Mouse (Mus musculus): Measurements from ENCODE around the gene Il6ra. TPM values are rescaled to one million over a fixed set of nuclear protein-coding genes. Genes with fewer than 3 reads are reported as not detected.

Il6ra gene
- total RNA-seq, 2 experiments from 2014 or later = 2.4 to 8.7 TPM

DNA sequence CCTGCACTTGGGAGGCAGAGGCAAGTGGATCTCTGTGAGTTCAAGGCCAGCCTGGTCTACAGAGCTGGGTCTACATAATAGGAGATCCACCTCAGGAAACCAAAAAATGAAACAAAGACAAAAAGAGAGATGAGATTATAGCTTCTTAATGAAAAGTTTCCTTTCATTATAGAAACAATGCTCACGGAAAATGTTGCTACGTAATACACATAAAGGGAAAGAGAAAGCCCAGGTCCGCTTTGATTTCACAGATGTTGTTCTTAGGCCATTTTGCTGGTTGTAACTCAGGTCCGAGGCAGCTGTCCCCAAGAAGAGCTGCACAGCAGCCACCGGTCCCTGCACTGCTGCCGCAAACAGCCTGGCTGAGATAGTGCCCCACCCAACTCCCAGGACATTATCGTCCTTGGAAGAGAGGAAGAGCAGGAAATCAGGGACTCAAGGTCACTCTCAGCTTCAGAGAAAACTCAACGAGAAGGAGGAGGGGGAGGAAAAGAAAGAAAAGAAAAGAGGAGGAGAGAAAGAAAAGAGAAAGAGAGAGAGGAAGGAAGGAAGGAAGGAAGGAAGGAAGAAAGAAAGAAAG lies 50.7 kb downstream of the Il6ra start:
- intact Hi-C loops (cut with DNase I; ENCODE audit: low total_unique reads) = no loop called here
- no peak for DNase-seq

DNA sequence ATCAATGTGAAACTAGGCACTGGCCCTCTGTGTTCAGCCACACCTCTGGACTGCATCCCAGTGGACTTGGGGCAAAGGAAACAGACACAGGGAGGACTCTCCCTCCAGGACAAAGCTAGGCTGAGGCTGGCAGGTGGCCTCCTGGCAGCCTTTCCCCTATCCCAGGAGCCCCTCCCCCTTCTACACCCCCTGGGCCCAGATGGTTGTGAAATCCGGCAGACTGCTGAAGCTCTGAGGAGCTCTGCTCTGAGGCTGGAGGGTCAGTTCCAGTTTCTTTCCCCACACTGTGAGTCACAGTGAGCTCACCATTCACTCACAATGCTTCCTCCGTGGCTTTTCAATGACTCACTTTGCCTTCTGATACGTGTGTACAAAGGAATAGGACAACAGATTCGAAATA lies 51.9 kb downstream of the Il6ra start:
- peak; percentile 81 for DNase-seq
- intact Hi-C loops (cut with DNase I; ENCODE audit: low total_unique reads) = no loop called here

DNA sequence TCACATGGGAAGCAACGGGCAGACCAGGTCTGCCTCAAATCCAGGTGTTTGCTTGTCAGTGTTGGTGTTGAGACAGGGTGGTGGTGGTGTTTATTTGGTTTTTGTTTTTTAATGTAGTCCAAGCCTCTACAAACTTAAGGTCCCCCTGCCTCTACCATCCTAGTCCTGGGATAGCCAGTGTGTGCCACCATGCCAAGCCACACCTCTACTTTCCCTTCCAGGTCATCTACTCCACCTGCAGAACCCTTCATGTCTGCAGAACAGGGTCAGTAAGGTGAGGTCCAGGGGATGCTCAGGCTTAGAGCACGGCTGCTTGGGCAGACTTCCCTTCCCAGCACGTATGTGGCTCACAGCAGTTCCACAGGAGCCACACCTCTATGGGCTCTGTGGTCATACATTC lies 52.7 kb downstream of the Il6ra start:
- DNase-seq = no peak
- intact Hi-C loops (cut with DNase I; ENCODE audit: low total_unique reads) = no loop called here

GRCm38 (mm10) chr3:89859936-89860335 lies 53.1 kb downstream of the Il6ra start:
- no peak for DNase-seq
- intact Hi-C loops (cut with DNase I; ENCODE audit: low total_unique reads) = loop anchor here (5.0 to 10.0 kb wide), 2 partner anchors 43 to 145 kb away; partner anchors contain the start of gene Adar

- intact Hi-C loops (cut with DNase I; ENCODE audit: low total_unique reads) = loop anchor here (5.0 to 10.0 kb wide), 2 partner anchors 42 to 144 kb away; partner anchors contain the start of gene Adar
These were observed 54.1 kb downstream of the Il6ra start for GRCm38 (mm10) chr3:89858888-89859287.

GRCm38 (mm10) chr3:89858123-89858522 lies 54.9 kb downstream of the Il6ra start:
- no peak for DNase-seq
- intact Hi-C loops (cut with DNase I; ENCODE audit: low total_unique reads) = loop anchor here (5.0 to 10.0 kb wide), 2 partner anchors 41 to 143 kb away; partner anchors contain the start of gene Adar

More at GRCm38 (mm10) chr3:89858888-89859287, 54.1 kb downstream of the Il6ra start:
- no peak for DNase-seq

DNA sequence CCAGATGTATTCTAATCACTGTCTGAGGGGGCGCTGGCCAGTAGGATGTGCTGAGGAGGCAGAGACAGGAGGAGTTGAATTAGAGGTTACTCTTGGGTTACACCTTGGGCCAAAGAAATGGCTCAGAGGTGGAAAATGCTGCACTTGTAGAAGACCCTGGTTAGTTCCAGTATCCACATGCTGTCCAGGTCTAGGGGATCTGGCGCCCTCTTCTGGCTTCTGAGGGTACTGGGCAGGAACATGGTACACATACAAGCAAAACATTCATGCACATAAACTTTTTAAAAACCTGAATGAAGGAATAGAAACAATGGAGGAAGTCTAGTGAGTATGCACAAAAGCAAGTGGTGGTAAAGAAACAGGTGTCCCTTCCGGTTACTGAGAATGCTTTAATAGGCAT lies 55.6 kb downstream of the Il6ra start:
- intact Hi-C loops (cut with DNase I; ENCODE audit: low total_unique reads) = loop anchor here (5.0 to 10.0 kb wide), 2 partner anchors 40 to 143 kb away; partner anchors contain the start of gene Adar
- no peak for DNase-seq

DNA sequence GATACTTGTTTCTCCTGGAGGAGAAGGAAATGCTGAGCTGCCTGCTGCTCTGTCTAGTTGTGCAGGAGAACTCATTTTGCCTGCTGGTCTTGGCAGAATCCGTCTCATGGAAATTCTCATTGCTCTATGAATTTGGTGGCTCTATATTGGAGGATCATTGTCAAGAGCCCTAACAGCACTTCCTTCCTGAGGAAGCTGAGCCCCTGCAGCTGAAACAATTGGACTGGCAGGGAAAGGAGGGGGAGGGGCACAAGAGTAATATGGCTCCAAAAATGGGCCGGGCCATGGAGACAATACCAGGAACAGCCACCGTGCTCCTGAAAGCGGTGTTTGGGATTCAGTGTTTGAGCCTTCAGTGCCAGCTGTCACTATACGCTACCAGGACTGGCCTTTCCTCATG lies 59.2 kb downstream of the Il6ra start:
- no peak for DNase-seq
- intact Hi-C loops (cut with DNase I; ENCODE audit: low total_unique reads) = loop anchor here (5.0 to 10.0 kb wide), 2 partner anchors 66 to 139 kb away; partner anchors contain the start of gene Adar

DNA sequence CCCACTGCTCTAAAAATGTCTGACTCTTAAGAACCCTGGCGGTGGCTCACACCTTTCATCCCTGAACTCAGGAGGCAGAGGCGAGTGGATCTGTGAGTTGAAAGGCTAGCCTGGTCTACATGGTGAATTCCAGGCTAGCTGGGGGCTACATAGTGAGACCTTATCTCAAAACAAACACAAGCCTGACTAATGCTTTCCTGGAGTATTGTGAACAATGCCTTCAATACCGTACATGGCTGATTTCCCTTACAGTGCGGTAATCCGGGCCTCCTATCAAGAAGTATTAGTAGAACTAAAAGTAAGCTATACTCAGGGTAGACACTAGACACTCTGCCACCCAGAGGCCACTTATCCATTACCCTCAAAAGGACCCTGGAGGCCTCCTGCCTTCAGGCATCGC lies 64.9 kb downstream of the Il6ra start:
- no peak for DNase-seq
- intact Hi-C loops (cut with DNase I; ENCODE audit: low total_unique reads) = no loop called here

DNA sequence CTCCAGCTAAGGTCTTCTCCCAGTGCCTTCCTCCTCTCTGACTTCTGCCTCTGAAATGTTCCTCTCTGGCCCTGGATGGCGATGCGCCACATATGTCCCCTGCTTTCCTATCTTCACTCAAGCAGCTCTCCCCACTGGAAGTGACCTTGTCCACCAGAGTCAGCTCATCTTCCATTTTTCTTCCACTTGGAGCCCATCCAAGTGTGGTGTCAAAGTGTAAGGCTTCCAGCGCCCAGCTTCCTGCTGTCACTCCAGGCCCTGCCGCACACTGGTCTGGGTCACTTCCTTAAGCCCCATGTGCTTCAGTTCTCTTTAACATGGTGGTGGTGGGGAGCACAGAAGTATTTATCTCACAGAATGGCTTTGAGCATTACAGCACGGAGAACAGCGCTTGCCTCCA lies 65.4 kb downstream of the Il6ra start:
- no peak for DNase-seq
- intact Hi-C loops (cut with DNase I; ENCODE audit: low total_unique reads) = no loop called here

DNA sequence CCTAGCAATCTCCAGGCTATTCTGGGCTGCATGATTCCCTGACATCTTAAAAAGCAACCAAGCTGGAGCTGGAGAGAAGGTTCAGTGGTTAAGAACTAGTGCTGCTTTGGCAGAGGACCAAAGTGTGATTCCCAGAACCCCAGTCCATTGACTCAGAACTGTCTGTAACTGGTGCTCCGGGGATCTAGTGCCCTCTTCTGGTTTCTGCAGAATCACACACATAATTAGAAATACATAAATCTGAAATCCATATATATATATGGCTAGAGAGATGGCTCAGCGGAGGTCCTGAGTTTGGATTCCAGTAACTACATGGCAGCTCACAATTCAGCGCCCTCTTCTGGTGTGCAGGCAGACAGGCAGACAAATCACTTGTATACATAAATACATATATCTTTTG lies 65.9 kb downstream of the Il6ra start:
- DNase-seq = no peak
- intact Hi-C loops (cut with DNase I; ENCODE audit: low total_unique reads) = no loop called here

DNA sequence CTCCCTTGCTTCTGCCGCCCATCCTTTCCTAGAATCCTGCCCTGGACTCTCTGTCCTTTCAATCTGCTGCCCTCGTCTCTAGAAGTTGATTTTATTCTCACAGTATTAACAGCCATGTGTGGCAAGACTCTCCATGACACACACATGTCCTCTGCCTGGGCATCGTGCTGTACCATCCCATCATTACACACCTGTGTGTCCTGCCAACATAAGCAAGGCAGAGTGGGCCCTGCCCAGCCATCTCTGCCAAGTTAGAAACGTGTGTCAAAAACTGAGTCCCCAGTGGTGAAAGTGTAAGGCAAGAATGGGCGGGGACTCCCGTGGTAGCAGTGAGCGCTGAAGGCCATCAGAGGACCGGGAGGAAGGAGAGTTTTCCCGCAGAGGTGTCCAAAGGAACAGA lies 67.2 kb downstream of the Il6ra start:
- no peak for DNase-seq
- intact Hi-C loops (cut with DNase I; ENCODE audit: low total_unique reads) = no loop called here

DNA sequence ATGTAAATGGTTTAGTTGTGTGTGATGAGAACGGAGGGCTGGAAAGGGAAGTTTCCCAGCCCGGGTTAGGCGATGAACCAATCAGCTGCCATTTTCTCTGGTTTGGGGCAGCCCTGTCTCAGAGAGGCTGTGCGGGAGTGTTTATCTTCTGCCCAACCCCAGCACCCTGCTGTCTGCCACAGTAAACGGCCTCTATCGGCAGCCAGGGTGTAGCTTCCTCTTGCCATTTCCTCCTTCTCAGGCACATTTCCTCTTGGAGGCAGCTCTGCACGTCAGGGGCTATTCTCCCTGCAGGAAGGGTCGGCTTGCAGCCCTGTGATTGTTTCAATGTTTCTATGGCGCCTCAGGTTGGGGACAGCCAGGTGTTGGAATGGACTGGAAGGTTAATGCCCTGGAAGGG lies 69.8 kb downstream of the Il6ra start:
- DNase-seq = peak; percentile 24
- intact Hi-C loops (cut with DNase I; ENCODE audit: low total_unique reads) = no loop called here

GRCm38 (mm10) chr3:89842258-89842657 lies 70.7 kb downstream of the Il6ra start:
- DNase-seq = no peak
- intact Hi-C loops (cut with DNase I; ENCODE audit: low total_unique reads) = no loop called here

- intact Hi-C loops (cut with DNase I; ENCODE audit: low total_unique reads) = no loop called here
- DNase-seq = no peak
These were observed 77.6 kb downstream of the Il6ra start for GRCm38 (mm10) chr3:89835362-89835761.

DNA sequence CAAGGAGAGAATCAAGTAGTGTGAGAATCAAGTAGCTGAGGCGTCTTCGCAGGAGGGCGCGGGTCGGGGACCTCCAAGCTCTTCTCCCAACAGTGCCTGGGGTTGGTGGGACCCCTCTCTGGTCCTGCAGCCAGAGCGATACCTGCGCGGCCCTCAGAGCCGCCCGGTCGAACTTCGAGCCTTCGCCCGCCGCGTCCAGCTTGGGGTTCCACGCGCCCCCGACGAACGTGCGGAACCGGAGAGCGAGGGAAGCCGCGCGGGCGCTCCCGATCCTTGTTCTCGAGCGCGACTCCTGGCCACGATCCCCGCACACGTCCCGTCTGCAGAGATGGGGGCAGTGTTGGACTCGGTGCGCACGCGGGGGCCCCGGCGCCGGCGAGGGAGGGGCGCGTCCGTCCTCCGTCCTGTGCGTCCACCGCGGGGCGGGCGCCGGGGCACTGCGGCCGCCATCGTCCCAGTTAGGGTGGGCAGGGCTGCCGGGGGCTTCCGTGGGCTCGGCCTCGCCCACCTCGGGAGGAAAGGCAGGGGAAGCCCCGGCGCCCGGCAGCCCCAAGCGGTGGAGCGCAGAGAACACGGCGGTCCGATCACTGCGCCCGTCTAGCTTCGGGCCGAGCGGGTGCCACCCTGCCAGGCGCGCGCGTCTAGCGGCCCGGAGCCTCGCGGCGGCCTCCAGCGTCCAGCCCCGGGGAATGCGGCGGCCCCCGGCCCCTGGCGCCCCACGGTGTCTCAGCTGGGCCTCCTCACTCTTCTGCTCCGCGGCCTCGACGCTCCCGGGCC lies 82.0 kb downstream of the Il6ra start, which contains the start of gene She:
Gene She, plus strand, starts transcription at position 556 of the 777 bp plus-strand sequence.
- DNase-seq = peak; percentile 27
- intact Hi-C loops (cut with DNase I; ENCODE audit: low total_unique reads) = no loop called here

DNA sequence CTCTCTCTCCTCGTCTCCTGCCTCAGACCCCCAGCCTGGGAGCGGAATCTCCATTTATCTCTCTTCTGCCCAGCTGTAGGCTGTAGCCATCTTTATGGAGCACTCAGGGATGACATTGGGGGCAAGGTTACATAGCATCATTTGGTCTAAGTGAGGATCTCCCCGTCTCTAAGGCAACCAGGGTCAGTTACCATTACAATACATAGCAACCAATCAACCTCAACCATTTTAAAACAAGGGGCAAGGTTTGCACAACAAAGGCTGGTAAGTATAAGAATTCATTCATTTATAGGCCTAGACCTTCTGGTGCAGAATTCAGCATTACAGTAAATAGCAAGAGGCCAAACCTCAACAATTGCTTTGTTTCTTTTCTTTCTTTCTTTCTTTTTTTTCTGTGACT lies 86.7 kb downstream of the Il6ra start:
- intact Hi-C loops (cut with DNase I; ENCODE audit: low total_unique reads) = no loop called here
- no peak for DNase-seq

DNA sequence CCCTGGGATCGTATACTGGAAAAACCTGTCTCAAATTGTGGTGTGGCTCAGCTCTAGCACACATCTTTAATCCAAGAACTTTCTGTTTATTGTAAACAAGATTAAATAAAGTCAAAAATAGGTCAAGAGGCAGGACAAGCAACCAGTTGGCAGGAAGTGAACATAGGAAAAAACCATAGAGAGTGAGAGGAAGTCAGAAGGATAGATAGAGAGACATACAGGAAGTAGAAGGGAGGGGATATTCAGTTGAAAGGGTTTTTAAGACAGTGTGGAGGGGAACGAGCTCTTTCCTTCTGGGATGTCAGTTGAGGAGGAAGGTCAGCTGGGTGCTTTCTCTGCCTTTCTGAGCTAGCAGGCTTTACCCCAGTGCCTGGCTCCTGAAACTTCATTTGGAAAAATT lies 89.4 kb downstream of the Il6ra start:
- intact Hi-C loops (cut with DNase I; ENCODE audit: low total_unique reads) = no loop called here
- DNase-seq = no peak

- intact Hi-C loops (cut with DNase I; ENCODE audit: low total_unique reads) = no loop called here
- no peak for DNase-seq
These were observed 91.2 kb downstream of the Il6ra start for GRCm38 (mm10) chr3:89821548-89822480.

- DNase-seq = no peak
- intact Hi-C loops (cut with DNase I; ENCODE audit: low total_unique reads) = no loop called here
These were observed 91.9 kb downstream of the Il6ra start for GRCm38 (mm10) chr3:89821096-89821513.
